Mouse (Mus musculus) embryonic fibroblast, embryonic 13.5 days (primary cell): ENCODE measurements around the gene Lmo7.

Source experiments
- CTCF ChIP-seq: IDR thresholded peaks from 2 replicates; pipeline ENCODE4 v1.5.1; 2011; ENCODE audit warnings: mild to moderate bottlenecking, control low read depth, low read length, moderate library complexity, borderline replicate concordance; ENCODE audit not compliant: insufficient read depth
- POLR2A ChIP-seq: IDR thresholded peaks from 2 replicates; pipeline ENCODE4 v1.6.1; 2011; ENCODE audit warnings: low read depth, mild to moderate bottlenecking, control low read depth, low read length, moderate library complexity

GRCm38 (mm10) chr14:101859305-101859886 lies 129.6 kb downstream of the Lmo7 start:
- TF ChIP-seq CTCF (no peak), POLR2A (no peak)
